Mouse (Mus musculus) bone marrow macrophage, adult 2 months (primary cell): Measurements from ENCODE around the gene Vmn2r7.

Experiments
- CTCF ChIP-seq: IDR thresholded peaks from 2 replicates; pipeline ENCODE4 v1.5.1; 2012; ENCODE audit warnings: low read depth, mild to moderate bottlenecking, low read length, moderate library complexity
- POLR2A ChIP-seq: IDR thresholded peaks from 2 replicates; pipeline ENCODE4 v1.6.1; 2012; ENCODE audit warnings: mild to moderate bottlenecking, low read depth, low read length, borderline replicate concordance

DNA sequence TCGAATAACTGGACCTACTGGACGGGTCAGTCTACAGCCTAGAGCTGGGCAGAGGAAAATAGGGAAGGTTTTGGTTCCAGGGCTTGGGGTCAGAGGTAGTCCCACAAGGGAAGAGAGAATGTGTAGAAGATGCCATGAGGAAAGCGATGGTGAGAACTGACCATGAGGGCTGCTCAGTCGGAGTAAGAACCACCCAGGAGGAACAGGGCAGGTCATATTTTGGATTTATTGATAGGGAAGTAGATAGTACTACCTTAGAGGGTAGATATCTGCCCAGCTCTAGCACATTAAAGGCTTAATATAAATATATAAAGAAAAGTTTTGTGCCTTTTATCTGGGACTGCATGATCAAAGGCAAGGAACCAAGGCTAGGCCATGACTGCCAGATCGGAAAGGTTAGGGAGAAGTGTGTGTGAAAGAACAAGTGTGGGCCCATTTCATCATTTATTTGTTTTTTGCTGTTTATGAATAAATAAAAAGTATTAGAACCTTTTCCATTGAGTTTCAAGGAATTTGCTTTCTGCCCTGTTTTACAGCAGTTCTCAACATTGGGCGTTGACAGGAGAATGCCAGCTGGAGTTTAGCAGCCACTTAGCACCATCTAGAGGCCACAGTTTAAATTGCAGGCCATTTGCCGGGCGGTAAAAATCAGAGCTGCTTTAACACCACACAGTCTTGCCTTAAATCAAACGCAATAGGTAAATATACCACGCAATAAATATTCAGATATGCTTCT, 53.9 kb downstream of the Vmn2r7 start:
- TF ChIP-seq CTCF = no peak
- no peak for TF ChIP-seq POLR2A
